Mouse (Mus musculus) G1E (cell line): ENCODE measurements around the gene Cdkl3.

Experiments
- CTCF ChIP-seq: IDR thresholded peaks from 2 replicates; pipeline ENCODE4 v1.5.1; 2012; ENCODE audit warnings: low read depth, low read length, inconsistent platforms, mixed read lengths
- POLR2AphosphoS5 ChIP-seq: IDR thresholded peaks from 2 replicates; pipeline ENCODE4 v1.6.1; 2012; ENCODE audit warnings: low read depth, low read length, inconsistent platforms; ENCODE audit not compliant: insufficient replicate concordance

GRCm38 (mm10) chr11:52046446-52047165 is 42.6 kb downstream of the Cdkl3 start:
- TF ChIP-seq CTCF (no peak), POLR2AphosphoS5 (no peak)
